Comparison of ENCODE assay signal across 8 mouse cellular contexts in genomic region chr9:50697706-50698041, GRCm38 (mm10). TPM values are rescaled to one million over a fixed set of nuclear protein-coding genes. Genes with fewer than 3 reads are reported as not detected.
DNase-seq lines count a peak whose midpoint lies in the region; ATAC-seq and TF ChIP-seq lines count a peak whose summit lies in the region.

No protein-coding gene starts in this region.

- peak overlapping the region; percentile 74 for H3K27ac ChIP-seq in forebrain, embryonic 15.5 days (replicated peaks)
- no peak overlapping the region for H3K27ac ChIP-seq in liver, embryonic 13.5 days
- H3K27ac ChIP-seq in neural tube, embryonic 11.5 days (ENCODE audit: low read depth, low read length), result peak overlapping the region; percentile 29; the same call in 1 of the 2 replicates

- H3K4me1 ChIP-seq in E14TG2a.4 (replicated peaks; ENCODE audit: low read depth, low read length), result peaks cover 38% of the 10 kb centered on the region
- peaks cover 32% of the 10 kb centered on the region for H3K4me1 ChIP-seq in forebrain, embryonic 15.5 days
- H3K4me1 ChIP-seq in liver, embryonic 13.5 days (replicated peaks), result peaks cover 25% of the 10 kb centered on the region
- peaks cover 31% of the 10 kb centered on the region for H3K4me1 ChIP-seq in neural tube, embryonic 11.5 days (ENCODE audit: control insufficient read depth, insufficient read depth, low read length)

- peak overlapping the region; percentile 92 for H3K4me2 ChIP-seq in forebrain, embryonic 15.5 days (replicated peaks)
- peak overlapping the region; percentile 40 for H3K4me2 ChIP-seq in liver, embryonic 13.5 days
- H3K4me2 ChIP-seq in neural tube, embryonic 11.5 days (ENCODE audit: low read depth), result peak overlapping the region; percentile 100

- no peak for TF ChIP-seq CTCF in E14TG2a.4 (conservative IDR thresholded peaks at IDR 0.05; ENCODE audit: low read length)

- no peaks in the 10 kb centered on the region for H3K9me3 ChIP-seq in E14TG2a.4 (ENCODE audit: low read length)
- H3K9me3 ChIP-seq in forebrain, embryonic 15.5 days, result no peaks in the 10 kb centered on the region
- no peaks in the 10 kb centered on the region for H3K9me3 ChIP-seq in liver, embryonic 13.5 days (replicated peaks)
- no peaks in the 10 kb centered on the region for H3K9me3 ChIP-seq in neural tube, embryonic 11.5 days (ENCODE audit: control insufficient read depth, low read length)

- DNase-seq in heart, postnatal 10 days, result peak; percentile 75 to 80
- peak; percentile 84 for DNase-seq in kidney, postnatal 36 days
- peak; percentile 37 for DNase-seq in liver, embryonic 13.5 days
- peak; percentile 70 for DNase-seq in neural tube, embryonic 11.5 days (ENCODE audit: low spot score)
- DNase-seq in thymus, postnatal 10 days (ENCODE audit: low spot score in 2 of 2), result peak; percentile 11 to 32

- peak overlapping the region; percentile 65 for H3K9ac ChIP-seq in forebrain, embryonic 15.5 days (replicated peaks)
- no peak overlapping the region for H3K9ac ChIP-seq in liver, embryonic 13.5 days
- peak overlapping the region; percentile 50 for H3K9ac ChIP-seq in neural tube, embryonic 11.5 days (ENCODE audit: low read length)

- peaks cover 29% of the 10 kb centered on the region for H3K36me3 ChIP-seq in E14TG2a.4 (ENCODE audit: insufficient read depth, low read length)
- 0 out of 2 replicates have a peak, but pooled peaks cover 9% of the 10 kb centered on the region for H3K36me3 ChIP-seq in forebrain, embryonic 15.5 days
- H3K36me3 ChIP-seq in liver, embryonic 13.5 days, result no peaks in the 10 kb centered on the region
- H3K36me3 ChIP-seq in neural tube, embryonic 11.5 days (ENCODE audit: control insufficient read depth, insufficient read depth, low read length), result no peaks in the 10 kb centered on the region

- peak overlapping the region; percentile 45 for H3K4me3 ChIP-seq in E14TG2a.4 (replicated peaks; ENCODE audit: low read length)
- H3K4me3 ChIP-seq in forebrain, embryonic 15.5 days, result peak overlapping the region; percentile 57
- 0 out of 2 replicates have a peak overlapping the region, but pooled peaks have one; percentile 2 for H3K4me3 ChIP-seq in liver, embryonic 13.5 days (replicated peaks)
- H3K4me3 ChIP-seq in neural tube, embryonic 11.5 days (ENCODE audit: low read depth, low read length), result peak overlapping the region; percentile 56

- peaks cover 34% of the 10 kb centered on the region for H3K27me3 ChIP-seq in E14TG2a.4 (ENCODE audit: insufficient read depth, low read length)
- H3K27me3 ChIP-seq in forebrain, embryonic 15.5 days, result no peaks in the 10 kb centered on the region
- H3K27me3 ChIP-seq in liver, embryonic 13.5 days, result peaks cover 76% of the 10 kb centered on the region
- H3K27me3 ChIP-seq in neural tube, embryonic 11.5 days (ENCODE audit: control insufficient read depth, insufficient read depth, low read length), result 0 out of 2 replicates have a peak, but pooled peaks cover 5% of the 10 kb centered on the region

- WGBS in forebrain, embryonic 15.5 days, result 2% methylated on average over 12 of the region's 12 CpGs
- 2% methylated on average over 12 of the region's 12 CpGs for WGBS in liver, embryonic 13.5 days (ENCODE audit: insufficient replicate concordance)
- 2% methylated on average over 12 of the region's 12 CpGs for WGBS in neural tube, embryonic 11.5 days

- intact Hi-C loops in heart, postnatal 10 days (cut with DNase I), result loop anchor here (5.0 kb wide), 1 partner anchor 70 kb away; the partner anchor contains the start of gene Fdxacb1

- ATAC-seq in cerebellum, adult (ENCODE audit: insufficient number of reproducible peaks, low FRiP score, low TSS enrichment), result peak; percentile 78
- peak; percentile 89 for ATAC-seq in forebrain, embryonic 15.5 days (replicated peaks)
- no peak for ATAC-seq in liver, embryonic 13.5 days (ENCODE audit: low read depth)
- no peak for ATAC-seq in neural tube, embryonic 11.5 days (ENCODE audit: insufficient read depth, low FRiP score, low TSS enrichment)

RNA-seq across cellular contexts. Expression of gene Dlat, which starts 38.1 kb away (rescaled TPM):
- polyA plus RNA-seq in forebrain, embryonic 15.5 days (2015; fragmentation: Nextera tagmentation; extraction: Ambion mirVana), result 41.4 and 43.9 TPM in 2 replicates
- 100 to 1,000 TPM; 336 to 364 TPM for total RNA-seq in heart, postnatal 10 days (2021)
- polyA plus RNA-seq in liver, embryonic 13.5 days (2015; fragmentation: Nextera tagmentation; extraction: Ambion mirVana), result 33.7 and 45.2 TPM in 2 replicates
- 70.6 and 74.9 TPM in 2 replicates for polyA plus RNA-seq in neural tube, embryonic 11.5 days (2014; fragmentation: Nextera tagmentation; extraction: Ambion mirVana)

RNA-seq across cellular contexts. Expression of gene Dixdc1, which starts 41.6 kb away (rescaled TPM):
- 24.7 and 26.9 TPM in 2 replicates for polyA plus RNA-seq in forebrain, embryonic 15.5 days (2015; fragmentation: Nextera tagmentation; extraction: Ambion mirVana)
- 1 to 10 TPM; 7.4 to 7.7 TPM for total RNA-seq in heart, postnatal 10 days (2021)
- 0.70 and 0.93 TPM in 2 replicates for polyA plus RNA-seq in liver, embryonic 13.5 days (2015; fragmentation: Nextera tagmentation; extraction: Ambion mirVana)
- 27.4 and 33.0 TPM in 2 replicates for polyA plus RNA-seq in neural tube, embryonic 11.5 days (2014; fragmentation: Nextera tagmentation; extraction: Ambion mirVana)

RNA-seq across cellular contexts. Expression of gene 2310030G06Rik, which starts 48.7 kb away (rescaled TPM):
- 1.4 and 1.5 TPM in 2 replicates for polyA plus RNA-seq in forebrain, embryonic 15.5 days (2015; fragmentation: Nextera tagmentation; extraction: Ambion mirVana)
- total RNA-seq in heart, postnatal 10 days (2021), result 1 to 10 TPM; 3.6 to 5.6 TPM
- 2.5 and 3.3 TPM in 2 replicates for polyA plus RNA-seq in liver, embryonic 13.5 days (2015; fragmentation: Nextera tagmentation; extraction: Ambion mirVana)
- polyA plus RNA-seq in neural tube, embryonic 11.5 days (2014; fragmentation: Nextera tagmentation; extraction: Ambion mirVana), result 1.1 and 1.3 TPM in 2 replicates

RNA-seq across cellular contexts. Expression of gene Cryab, which starts 53.5 kb away (rescaled TPM):
- 13.1 and 14.1 TPM in 2 replicates for polyA plus RNA-seq in forebrain, embryonic 15.5 days (2015; fragmentation: Nextera tagmentation; extraction: Ambion mirVana)
- total RNA-seq in heart, postnatal 10 days (2021), result 1,000 to 10,000 TPM; 1,315 to 1,426 TPM
- polyA plus RNA-seq in liver, embryonic 13.5 days (2015; fragmentation: Nextera tagmentation; extraction: Ambion mirVana), result 8.7 and 11.0 TPM in 2 replicates
- 12.8 and 14.4 TPM in 2 replicates for polyA plus RNA-seq in neural tube, embryonic 11.5 days (2014; fragmentation: Nextera tagmentation; extraction: Ambion mirVana)

RNA-seq across cellular contexts. Expression of gene Hspb2, which starts 54.5 kb away (rescaled TPM):
- 1.4 TPM in 1 of 2 replicates, not detected in the other for polyA plus RNA-seq in forebrain, embryonic 15.5 days (2015; fragmentation: Nextera tagmentation; extraction: Ambion mirVana)
- 100 to 1,000 TPM; 119 to 133 TPM for total RNA-seq in heart, postnatal 10 days (2021)
- 1.4 TPM in 2 replicates for polyA plus RNA-seq in liver, embryonic 13.5 days (2015; fragmentation: Nextera tagmentation; extraction: Ambion mirVana)
- 8.4 and 8.6 TPM in 2 replicates for polyA plus RNA-seq in neural tube, embryonic 11.5 days (2014; fragmentation: Nextera tagmentation; extraction: Ambion mirVana)

Comparison
In these comparisons a context has a peak if more than half of its experiments do, and no peak if none do; other contexts are left out.
1. H3K4me3 ChIP-seq: peak in every context shown above with its lines; median percentile 57 in forebrain, embryonic 15.5 days; 56 in neural tube, embryonic 11.5 days; 45 in E14TG2a.4; 2 in liver, embryonic 13.5 days.
2. ATAC-seq: peak in cerebellum, adult (single experiment) and forebrain, embryonic 15.5 days (single experiment); none in liver, embryonic 13.5 days (single experiment) and neural tube, embryonic 11.5 days (single experiment).
3. H3K4me2 ChIP-seq: peak in every context shown above with its lines; median percentile 100 in neural tube, embryonic 11.5 days; 92 in forebrain, embryonic 15.5 days; 40 in liver, embryonic 13.5 days.
4. DNase-seq: peak in every context shown above with its lines; median percentile 84 in kidney, postnatal 36 days; 78 in heart, postnatal 10 days; 70 in neural tube, embryonic 11.5 days; 37 in liver, embryonic 13.5 days; 22 in thymus, postnatal 10 days.
5. RNA of gene Dixdc1, which starts 41.6 kb away (polyA plus RNA-seq): 27.4 to 33.0 TPM in neural tube, embryonic 11.5 days and 24.7 to 26.9 TPM in forebrain, embryonic 15.5 days; 0.70 to 0.93 TPM in liver, embryonic 13.5 days; every median in the first group is over 10 times any median in the second.